Mouse (Mus musculus) 3134 (cell line): Measurements from ENCODE around the gene Chst14.

Source experiments
- DNase-seq: peaks from one replicate; pipeline ENCODE4 v3.0.0-alpha.2; 2011; ENCODE audit warnings: low spot score; ENCODE audit not compliant: insufficient read length; ENCODE audit errors: extremely low read depth

The Chst14 gene

DNA sequence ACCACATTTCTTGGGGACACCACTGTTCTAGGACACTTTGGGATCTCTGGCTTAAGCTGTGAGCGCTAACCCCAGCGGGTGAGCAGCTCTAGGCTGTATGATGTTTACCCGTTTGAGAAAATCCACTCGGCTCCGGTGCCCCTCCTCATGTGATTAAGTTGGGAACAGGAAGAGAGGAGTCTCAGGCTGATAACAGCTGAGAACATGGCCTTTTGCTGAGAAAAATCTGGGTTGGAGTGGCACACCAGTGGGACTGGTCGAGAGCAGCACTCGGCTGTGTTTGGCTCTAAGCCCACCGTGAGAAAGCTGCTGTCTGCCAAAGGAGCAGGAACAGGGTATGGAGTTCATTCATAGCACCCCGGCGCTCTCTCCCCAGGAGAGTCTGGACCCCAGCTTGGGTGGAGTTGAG is 23.0 kb upstream of the Chst14 start:
- no peak for DNase-seq

DNA sequence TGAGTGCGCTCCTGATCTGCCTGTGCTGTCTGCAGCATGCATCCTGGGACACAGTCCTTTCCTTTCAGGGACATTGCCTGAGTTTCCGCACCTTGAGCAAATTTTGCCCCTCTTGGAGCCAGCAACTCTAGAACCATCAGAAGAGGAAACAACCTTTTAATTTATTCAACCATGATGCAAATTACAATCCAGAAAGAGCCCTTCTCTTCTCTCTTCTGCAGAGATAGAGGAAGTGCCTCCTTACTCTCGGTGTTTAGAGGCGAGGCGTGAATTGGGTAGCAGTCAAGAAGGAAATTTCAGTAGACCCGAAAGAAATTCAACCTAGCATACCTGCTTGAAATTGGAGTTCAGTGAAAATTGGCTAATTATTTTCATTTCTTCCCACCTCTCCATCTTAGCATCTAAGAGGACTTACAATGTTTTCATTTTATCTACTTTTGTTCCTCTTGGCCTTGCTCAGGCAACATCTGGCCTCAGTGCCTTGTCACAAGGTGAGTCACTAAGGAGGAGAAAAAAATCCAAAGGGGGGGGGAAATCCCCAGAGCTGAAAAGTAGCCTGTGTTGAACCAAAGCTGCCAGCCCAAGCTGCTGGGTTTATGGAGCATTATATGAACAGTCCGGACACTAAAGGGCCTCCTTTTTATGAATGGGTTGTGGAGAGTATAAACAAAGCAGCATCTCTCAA is 20.7 kb upstream of the Chst14 start:
- DNase-seq: no peak

DNA sequence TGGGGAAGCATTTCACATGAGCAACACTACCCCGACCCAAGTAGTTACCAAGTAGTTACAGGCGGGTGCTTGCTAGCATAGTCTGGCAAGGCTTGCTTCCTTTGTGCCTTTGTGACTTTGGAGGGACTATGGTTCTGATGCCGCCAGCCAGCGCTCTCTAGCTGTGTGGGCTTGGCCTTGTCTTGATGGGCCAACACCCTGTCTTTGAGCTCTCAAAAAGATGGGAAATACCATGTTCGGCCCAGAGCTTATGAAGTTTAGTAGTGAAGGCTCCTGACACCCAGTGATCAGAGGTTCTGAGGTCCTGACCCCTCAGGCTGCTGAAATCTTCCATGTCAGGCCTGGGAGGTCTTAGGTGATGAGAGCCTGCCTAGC is 20.2 kb upstream of the Chst14 start:
- DNase-seq: no peak

DNA sequence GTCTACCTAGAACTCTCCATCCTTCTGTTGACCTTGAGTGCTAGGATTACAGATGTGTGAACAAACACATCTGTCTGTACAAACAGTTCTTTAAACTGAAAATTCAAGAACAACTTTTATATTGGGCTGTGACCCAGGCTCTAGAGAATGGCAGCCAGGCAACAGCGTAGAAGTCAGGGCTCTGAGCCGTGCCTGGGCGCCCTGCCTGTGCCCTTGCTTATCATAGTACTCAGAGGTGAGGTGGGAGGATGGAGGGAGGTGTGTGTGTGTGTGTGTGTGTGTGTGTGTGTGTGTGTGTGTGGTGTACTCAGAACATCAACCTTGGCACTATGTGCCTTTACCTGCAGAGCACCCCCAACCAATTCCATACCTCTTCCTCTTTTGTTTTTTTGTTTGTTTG is 18.5 kb upstream of the Chst14 start:
- DNase-seq: no peak

DNA sequence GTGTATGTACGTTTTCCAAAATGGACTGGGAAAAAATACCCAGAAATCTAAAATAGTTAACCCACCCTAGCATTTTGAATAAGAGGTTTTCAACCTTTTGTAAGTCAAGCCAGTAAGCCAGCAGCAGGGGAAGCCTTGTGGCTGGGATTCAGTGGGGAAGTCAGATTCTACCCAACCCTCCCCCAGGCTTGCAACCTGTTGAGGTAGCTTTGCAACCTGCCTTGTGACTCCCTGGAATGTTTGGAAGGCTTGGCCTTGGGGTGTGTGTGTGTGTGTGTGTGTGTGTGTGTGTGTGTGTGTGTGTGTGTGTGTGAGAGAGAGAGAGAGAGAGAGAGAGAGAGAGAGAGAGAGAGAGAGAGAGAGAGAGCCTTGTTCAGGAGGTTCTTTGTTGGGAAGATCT is 17.1 kb upstream of the Chst14 start:
- no peak for DNase-seq

DNA sequence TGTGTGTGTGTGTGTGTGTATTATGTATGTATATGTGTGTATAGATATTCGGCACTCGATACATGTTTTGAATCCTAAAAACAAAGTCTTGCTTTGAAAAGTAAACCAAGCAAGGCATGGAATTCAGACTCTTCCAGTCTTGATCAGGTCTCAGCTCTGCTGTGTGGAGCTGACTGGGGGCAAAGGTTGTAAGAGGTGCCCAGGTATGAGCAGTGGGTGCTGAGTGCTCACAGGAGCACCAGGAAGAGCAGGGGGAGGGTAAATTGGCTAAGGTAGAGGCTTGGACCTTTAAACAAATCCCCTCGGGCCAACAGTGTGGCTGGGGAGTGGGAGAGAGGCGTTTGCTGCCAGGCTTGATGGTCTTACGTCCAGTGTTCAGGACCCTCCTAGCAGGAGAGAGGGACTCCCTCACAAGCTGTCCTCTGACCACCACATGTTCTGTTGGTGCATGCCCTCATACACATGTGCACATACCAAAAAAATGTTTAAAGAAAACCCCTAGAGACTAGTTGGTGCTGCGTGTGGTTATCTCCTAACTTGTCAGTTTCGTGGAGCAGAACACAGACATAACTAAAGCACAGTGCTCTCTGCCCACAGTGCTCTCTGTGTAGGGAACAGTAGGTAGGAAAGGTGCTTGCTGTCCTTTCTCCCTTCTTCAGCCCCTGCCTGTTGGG is 15.6 kb upstream of the Chst14 start:
- DNase-seq: no peak

DNA sequence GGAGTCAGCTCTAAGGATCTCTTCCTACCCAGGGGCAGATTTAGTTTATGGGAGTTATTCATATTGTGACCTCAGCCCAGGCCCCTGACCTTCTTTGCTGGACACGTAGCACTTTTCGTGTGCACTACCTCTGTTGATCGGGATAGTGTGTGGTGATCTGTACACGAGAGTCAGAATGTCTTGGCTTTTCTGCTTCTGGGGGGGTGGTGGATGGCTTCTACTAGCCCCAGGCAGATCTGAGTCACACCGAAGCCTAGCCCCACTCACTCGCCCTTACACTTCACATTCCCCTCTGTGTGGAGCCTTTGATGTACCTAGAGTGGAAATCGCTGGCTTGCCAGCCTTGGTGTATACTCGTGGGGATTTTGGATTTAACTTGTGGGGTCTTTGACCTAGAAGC is 13.6 kb upstream of the Chst14 start:
- no peak for DNase-seq

DNA sequence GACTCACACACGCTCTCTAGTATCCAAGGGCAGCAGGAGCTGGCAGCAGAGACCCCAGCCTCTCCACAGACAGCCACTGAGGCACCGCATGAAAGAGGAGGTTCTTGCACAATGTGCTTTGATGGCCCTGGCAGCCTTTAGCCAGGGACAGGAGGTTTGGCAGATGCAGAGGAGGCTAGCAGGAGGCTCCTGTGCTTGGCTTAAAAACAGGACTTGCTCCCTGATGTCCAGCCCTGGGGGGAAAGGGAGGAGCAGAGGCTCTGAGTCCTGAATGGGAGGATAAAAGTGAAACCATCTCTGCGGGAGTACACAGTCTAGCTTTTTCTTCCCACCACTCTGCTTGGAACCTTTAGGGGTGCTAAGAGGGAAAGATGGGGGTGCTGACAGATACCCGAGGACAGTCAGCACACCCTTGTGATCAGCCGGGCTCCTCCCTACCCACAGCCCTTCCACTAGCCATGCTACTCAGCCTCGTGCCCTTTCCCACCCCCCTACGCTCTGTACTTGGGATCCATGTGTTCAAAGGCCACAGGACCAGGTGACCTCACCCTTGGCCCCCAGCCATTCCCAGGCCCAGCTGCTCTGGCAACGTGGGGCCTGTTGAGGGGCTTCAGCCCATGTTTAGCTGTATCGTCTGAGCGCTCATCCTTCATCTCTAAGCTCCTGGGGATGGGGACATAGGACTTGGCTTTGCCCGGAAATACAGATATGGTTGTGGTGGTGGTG is 12.6 kb upstream of the Chst14 start:
- no peak for DNase-seq

DNA sequence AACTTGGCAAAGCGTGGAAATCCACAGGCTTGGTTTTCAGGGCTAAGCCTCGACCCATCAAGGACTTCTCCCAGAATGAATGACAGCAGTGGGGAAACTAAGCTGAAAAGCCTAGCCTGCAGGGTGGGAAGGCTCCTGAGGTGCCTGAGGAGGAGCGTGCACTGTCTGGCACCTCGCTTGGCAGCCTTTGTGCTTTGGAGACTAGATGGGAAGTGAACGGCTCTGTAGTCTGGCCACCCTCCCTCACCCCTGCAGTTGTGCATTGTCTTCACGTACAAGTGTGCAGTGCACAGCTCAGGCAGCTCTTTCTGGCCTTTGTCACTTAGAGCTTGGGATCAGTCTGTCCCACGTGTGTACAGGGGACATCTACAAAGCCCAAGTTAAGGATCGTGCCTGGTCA is 11.6 kb upstream of the Chst14 start:
- no peak for DNase-seq

DNA sequence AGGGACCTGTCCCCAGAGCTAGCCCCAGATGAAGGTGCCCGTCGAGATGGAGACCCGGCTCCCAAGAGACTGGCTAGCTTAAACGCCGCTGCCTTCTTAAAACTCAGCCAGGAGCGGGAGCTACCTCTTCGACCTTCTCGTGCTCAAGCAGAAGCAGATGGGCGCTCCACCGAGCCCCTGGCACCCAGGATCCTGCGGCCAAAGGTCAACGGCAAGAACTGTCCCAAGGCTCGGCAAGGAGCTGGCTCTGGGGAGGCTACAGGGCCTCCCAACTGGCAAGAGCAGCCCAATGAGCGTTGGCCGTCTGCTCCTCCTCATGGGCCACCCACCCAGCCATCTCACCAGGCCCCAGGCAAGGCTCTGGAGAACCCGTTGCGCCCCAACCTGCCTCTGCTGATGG is 9.9 kb upstream of the Chst14 start:
- DNase-seq: no peak

DNA sequence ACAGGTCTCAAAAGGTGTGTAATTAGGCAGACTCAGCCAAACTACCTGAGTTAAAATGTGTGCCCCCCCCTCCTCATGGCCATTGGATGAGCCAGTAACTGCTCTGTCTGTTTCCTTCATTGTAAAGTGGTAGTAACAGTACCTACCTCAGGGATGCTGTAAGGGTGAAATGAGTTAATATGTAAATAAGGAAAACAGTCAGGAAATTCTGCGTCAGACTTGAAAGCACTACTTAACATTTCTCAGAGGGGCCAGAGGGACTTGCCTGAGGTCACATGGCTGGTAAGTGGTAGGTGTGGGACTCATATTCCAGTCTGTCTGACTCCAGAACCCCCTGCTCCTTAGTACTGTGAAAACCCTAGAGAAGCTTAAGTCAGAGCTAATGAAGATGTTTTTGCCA is 7.8 kb upstream of the Chst14 start:
- no peak for DNase-seq

DNA sequence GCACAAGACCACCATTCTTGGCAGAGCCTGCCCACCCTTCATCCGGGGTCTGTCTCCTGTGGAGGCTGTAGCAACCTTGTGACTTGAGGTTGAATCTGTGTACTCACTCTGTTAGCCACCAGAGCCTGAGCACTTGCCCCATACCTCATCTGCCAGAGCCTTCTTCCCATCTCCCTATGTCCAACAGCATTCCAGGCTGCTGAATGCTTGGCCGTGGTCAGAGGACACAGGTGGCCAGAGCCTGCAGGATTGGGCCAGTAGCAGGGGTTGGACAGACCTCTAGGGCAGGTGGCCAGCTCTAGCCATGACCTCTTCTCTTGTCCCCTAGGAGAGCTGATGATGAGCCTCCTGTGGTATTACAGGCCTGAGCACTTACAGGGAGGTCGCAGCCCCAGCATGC is 5.9 kb upstream of the Chst14 start:
- no peak for DNase-seq

DNA sequence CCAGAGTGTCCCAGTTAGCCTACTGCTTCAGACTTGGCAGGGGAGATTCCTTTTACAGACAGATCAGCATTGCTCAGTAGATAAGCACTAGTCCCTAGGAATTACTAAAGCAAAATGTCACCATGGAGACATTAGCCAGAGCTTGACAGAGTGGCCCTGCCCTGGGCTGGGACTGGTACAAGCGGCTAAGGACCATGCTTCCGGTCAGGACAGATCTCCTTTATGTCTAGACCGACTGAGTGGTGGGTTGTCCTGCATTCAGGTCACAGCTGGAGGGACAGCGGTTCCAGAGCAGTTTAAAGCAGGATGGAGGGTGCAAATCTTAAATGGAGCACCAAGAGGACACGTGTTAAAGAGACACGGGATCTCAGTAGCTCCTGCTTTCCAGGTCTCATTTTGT is 344 bp upstream of the Chst14 start:
- DNase-seq: no peak

DNA sequence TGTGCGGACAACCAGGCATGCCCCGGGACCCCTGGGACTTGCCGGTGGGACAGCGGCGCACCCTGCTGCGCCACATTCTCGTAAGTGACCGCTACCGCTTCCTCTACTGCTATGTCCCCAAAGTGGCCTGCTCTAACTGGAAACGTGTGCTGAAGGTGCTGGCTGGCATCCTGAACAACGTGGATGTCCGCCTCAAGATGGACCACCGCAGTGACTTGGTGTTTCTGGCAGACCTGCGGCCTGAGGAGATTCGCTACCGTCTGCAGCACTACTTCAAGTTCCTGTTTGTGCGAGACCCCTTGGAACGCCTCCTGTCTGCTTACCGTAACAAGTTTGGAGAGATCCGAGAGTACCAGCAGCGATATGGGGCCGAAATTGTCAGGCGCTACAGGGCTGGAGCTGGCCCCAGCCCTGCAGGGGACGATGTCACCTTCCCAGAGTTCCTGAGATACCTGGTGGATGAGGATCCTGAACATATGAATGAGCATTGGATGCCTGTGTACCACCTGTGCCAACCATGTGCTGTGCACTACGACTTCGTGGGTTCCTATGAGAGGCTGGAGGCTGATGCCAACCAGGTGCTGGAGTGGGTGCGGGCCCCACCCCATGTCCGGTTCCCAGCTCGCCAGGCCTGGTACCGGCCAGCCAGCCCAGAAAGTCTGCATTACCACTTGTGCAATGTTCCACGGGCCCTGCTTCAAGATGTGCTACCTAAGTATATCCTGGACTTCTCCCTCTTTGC is 873 bp downstream of the Chst14 start:
- no peak for DNase-seq

DNA sequence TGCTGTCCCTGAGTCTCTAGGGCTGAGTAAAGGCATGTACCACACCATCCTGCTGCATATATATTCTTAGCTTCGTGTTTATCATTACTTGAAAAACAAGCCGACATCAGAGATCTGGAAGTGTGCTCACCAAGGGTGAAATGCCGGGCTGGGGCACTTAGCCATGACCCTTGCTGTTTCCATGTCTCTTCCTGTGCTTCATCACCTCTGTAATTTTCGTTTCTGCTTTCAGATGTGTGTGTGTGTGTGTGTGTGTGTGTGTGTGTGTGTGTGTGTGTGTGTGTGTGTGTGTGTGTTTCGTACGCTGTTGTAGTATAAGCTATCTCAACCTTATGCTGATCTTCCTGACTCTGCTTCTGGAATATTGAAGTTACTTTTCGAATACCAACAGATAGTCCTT is 15.0 kb downstream of the Chst14 start:
- no peak for DNase-seq

DNA sequence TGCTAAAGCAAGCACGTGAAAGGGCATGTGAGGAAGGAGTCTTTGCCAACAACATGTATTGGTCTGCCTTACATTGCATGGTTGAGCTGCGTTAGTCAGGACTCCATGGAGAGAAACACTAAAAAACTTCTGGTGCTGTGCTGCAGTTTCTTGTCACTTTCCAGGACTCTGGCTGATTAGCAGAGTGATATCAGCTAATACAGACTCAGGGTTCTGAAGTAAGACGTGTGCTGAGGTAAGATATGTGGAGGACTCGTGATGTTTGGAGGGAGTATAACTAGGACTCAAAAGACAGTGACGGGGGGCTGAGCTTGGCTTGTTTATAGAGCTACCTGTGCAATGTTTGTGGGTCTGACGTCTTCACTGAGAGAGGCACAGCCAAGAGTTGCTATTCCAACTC is 16.9 kb downstream of the Chst14 start:
- no peak for DNase-seq

DNA sequence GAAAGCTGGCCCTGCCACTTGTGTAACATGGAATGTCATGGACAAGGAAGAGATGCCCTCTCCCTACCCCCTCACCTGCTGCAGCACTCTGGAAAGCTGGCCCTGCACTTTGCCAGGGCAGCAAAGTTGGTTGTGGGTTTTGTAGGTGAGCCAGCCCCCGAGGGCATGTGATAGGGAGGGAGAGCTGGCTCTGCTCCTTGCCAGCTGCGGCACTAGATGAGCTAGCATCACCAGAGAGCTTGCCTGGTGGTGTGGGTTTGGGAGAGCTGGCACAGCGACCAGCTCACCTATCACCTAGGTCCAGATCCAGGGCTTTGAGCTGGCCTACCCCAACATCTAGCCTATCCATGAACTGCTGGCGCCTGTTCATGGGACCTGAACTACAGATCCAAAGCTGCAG is 22.5 kb downstream of the Chst14 start:
- no peak for DNase-seq

DNA sequence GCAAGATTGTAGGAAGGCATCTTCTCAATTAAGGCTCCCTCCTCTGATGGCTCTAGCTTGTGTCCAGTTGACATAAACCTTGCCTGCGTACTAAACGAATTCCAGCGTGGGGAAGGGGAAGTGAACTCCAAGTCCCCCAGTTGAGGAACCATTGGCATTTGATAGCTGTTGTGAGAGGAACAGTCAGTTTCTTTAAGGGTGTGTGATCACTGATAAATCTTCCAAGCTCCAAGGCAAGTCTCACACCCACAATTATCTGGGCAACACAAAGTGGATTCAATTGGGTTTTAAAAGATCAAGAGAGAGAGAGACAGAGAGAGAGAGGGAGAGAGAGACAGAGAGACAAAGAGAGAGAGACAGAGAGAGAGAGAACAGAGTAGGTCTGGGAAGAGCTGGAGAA is 23.4 kb downstream of the Chst14 start:
- no peak for DNase-seq

DNA sequence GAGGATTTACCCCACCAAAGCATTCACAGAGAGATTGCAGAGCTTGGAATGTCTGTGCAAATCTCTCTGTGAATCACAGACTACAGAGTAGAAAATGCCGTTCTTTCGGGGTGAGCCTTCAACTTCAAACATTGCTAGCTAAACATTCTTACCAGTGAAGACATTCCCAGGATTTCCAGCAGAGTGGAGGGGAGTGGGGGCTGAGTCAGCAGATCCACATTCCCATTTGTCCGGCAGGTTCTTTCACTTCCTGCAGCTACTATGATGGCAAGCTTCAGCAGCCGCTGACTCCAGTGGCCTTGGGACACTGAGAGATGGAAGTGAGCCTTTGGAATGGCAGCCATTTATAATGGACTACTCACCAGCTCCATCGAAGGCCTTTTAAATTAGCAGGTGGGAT is 30.2 kb downstream of the Chst14 start:
- no peak for DNase-seq

DNA sequence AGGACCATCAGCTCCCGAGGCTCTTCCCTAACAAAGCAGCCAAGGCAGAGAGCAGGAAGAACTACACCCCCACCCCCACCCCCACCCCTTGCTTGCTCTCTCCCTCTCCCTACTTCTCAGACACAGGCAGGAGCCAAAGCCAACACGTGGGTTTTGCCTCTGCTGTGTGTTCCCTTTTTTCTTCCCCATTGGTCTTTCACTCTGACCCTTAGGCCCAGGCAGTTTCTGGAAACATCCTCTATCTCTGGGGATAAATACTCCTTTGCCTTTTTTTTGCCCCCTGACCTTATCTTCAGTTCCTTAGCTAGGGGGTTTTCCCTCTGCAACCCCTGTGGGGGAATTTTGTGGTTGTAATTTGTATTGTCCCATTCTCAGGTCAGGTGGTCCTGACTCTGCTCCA is 33.3 kb downstream of the Chst14 start:
- DNase-seq: no peak

DNA sequence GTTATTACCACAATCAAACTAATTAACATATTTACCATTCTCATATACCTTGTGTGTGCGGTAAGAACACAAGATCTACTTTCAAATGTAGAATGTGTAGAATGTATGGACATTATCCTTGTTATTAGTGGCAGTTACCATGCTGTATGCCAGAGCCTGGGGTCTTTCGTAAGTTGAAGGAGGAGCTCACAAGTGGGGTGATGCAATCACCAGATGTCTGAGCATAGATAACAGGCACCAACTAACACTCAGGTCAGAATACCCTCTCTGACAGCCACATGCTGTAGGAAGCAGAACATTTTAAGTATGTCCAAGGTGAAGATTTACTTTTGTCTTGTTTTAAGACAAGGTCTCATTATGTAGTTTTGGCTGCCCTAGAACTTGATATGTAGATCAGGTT is 34.1 kb downstream of the Chst14 start:
- DNase-seq: no peak

DNA sequence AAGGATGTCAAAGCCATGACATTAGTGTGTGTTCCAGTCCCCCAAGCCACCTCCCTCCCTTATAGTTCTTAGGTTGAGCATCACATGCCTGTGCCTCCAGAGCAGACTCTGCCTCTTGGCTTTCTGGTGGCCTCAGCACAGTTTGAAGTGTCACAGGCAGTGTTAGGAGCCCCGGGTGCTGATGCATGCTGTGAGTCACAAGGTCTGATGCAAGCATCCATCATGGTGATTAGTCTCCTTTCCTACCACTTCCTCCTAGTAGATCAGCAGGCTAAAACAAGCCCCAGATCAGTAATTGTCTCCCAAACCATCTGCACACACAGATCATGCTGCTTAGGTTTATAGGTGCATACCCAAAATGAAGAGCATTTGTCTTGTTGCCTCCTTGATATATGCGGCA is 35.2 kb downstream of the Chst14 start:
- DNase-seq: peak; percentile 65
